Mouse (Mus musculus) retina, postnatal 1 day (tissue): ENCODE results near the gene Gnat2.
A peak's percentile ranks its signal among the peaks of the same experiment; 100 is the strongest.

Source experiments
- DNase-seq: peaks from one replicate; pipeline ENCODE4 v3.0.0-alpha.2; 2012

The Gnat2 gene

GRCm38 (mm10) chr3:108121101-108121500 is 28.5 kb downstream of the Gnat2 start:
- no peak for DNase-seq

- DNase-seq, result no peak
Measured at GRCm38 (mm10) chr3:108123242-108123641, 30.7 kb downstream of the Gnat2 start.

GRCm38 (mm10) chr3:108124131-108124530 is 31.5 kb downstream of the Gnat2 start:
- DNase-seq, result no peak

GRCm38 (mm10) chr3:108126327-108126726 is 33.7 kb downstream of the Gnat2 start:
- DNase-seq, result no peak

GRCm38 (mm10) chr3:108128520-108128919 is 35.9 kb downstream of the Gnat2 start:
- no peak for DNase-seq

GRCm38 (mm10) chr3:108129367-108129766 is 36.8 kb downstream of the Gnat2 start:
- DNase-seq, result no peak

GRCm38 (mm10) chr3:108129804-108130203 is 37.2 kb downstream of the Gnat2 start:
- no peak for DNase-seq

GRCm38 (mm10) chr3:108131216-108131615 is 38.6 kb downstream of the Gnat2 start:
- DNase-seq, result no peak

GRCm38 (mm10) chr3:108131821-108132220 is 39.2 kb downstream of the Gnat2 start:
- no peak for DNase-seq

- no peak for DNase-seq
Measured at GRCm38 (mm10) chr3:108132484-108132883, 39.9 kb downstream of the Gnat2 start.

GRCm38 (mm10) chr3:108134701-108135100 is 42.1 kb downstream of the Gnat2 start:
- no peak for DNase-seq

- no peak for DNase-seq
Measured at GRCm38 (mm10) chr3:108139113-108139512, 46.5 kb downstream of the Gnat2 start.

GRCm38 (mm10) chr3:108140786-108141185 is 48.2 kb downstream of the Gnat2 start:
- no peak for DNase-seq

- peak; percentile 96 for DNase-seq
Measured at GRCm38 (mm10) chr3:108145534-108146445, 53.2 kb downstream of the Gnat2 start, which contains the start of gene Gnai3. Gene Gnai3, minus strand, starts transcription at chr3:108146146.

- DNase-seq, result no peak
Measured at GRCm38 (mm10) chr3:108146671-108147070, 54.1 kb downstream of the Gnat2 start.

- peak; percentile 94 for DNase-seq
Measured at GRCm38 (mm10) chr3:108147386-108148235, 55.0 kb downstream of the Gnat2 start.
